Mouse (Mus musculus): ENCODE measurements around the gene Slc35a5.

DNA sequence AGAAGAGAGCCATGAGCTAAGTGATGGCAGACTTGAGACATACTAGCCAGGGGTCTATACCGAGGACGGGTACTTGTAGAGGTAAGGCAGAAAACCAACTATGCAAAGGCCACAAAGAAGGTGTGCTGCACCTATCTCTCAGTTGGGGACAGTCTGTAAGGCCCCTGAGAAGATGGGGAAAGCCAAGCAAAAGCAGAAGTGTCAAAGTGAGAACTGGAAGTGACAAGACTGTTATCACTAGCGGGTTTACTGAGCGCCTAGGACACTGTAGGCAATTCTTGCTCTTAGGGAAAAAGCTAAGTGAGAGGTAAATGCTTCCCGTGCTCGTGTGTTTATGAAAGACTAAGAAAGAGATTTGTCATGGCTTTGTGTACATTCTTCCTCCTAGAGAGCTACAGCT lies 13.4 kb downstream of the Slc35a5 start:
- TF ChIP-seq CTCF (IDR thresholded peaks at IDR 0.05) (no peak), EP300 (IDR thresholded peaks at IDR 0.05) (no peak)

All from lung, postnatal 0 days (tissue).